Mouse (Mus musculus) intestine, postnatal 0 days (tissue): ENCODE data around the gene Immt. TPM values are rescaled to one million over a fixed set of nuclear protein-coding genes. Genes with fewer than 3 reads are reported as not detected.

Experiments used
- ATAC-seq: fragments of 200-750 bp; cut with Nextera tagmentation; 2 replicates; pipeline ENCODE4 v1.8.0; 2017; ENCODE audit warnings: mild to moderate bottlenecking, moderate TSS enrichment, moderate library complexity
- H3K27ac ChIP-seq: fragments of 300-500 bp; sonication (generic); 2 replicates; pipeline ENCODE4 v1.5.1; 2014; ENCODE audit warnings: mild to moderate bottlenecking, low read depth, low read length, moderate library complexity
- H3K27me3 ChIP-seq: fragments of 300-500 bp; sonication (generic); replicated peaks from 2 replicates; pipeline ENCODE4 v1.6.1; 2014; ENCODE audit warnings: low read length, mixed read lengths; ENCODE audit not compliant: control insufficient read depth, insufficient read depth
- H3K36me3 ChIP-seq: fragments of 300-500 bp; sonication (generic); 2 replicates; pipeline ENCODE4 v1.6.1; 2014; ENCODE audit warnings: mild to moderate bottlenecking, moderate library complexity; ENCODE audit not compliant: control insufficient read depth, insufficient read depth
- H3K4me1 ChIP-seq: fragments of 300-500 bp; sonication (generic); replicated peaks from 2 replicates; pipeline ENCODE4 v1.6.1; 2014; ENCODE audit warnings: antibody characterized with exemption, low read length, mixed read lengths; ENCODE audit not compliant: control insufficient read depth, insufficient read depth
- H3K4me2 ChIP-seq: fragments of 300-500 bp; sonication (generic); replicated peaks from 2 replicates; pipeline ENCODE4 v1.6.1; 2014; ENCODE audit warnings: low read depth, mild to moderate bottlenecking, moderate library complexity
- H3K4me3 ChIP-seq: fragments of 300-500 bp; sonication (generic); 2 replicates; pipeline ENCODE4 v1.5.1; 2014; ENCODE audit warnings: low read depth, low read length
- H3K9ac ChIP-seq: fragments of 300-500 bp; sonication (generic); 2 replicates; pipeline ENCODE4 v1.6.1; 2014; ENCODE audit warnings: mild to moderate bottlenecking, low read depth, low read length
- H3K9me3 ChIP-seq: fragments of 300-500 bp; sonication (generic); 2 replicates; pipeline ENCODE4 v1.6.1; 2016; ENCODE audit warnings: mixed run types; ENCODE audit not compliant: control insufficient read depth
- CTCF ChIP-seq: sonication (generic); IDR thresholded peaks from 2 replicates; pipeline ENCODE4 v1.5.1; 2016; ENCODE audit warnings: low read depth, mild to moderate bottlenecking, control low read depth, antibody characterized with exemption, moderate library complexity
- WGBS: fragments of 180-500 bp; shearing (Covaris S2); extraction: QIAGEN DNeasy Blood & Tissue Kit; methylation state at CpG from one replicate; pipeline ENCODE4 v1.1.7; 2014; 5-methylcytosine and 5-hydroxymethylcytosine counted together
- polyA plus RNA-seq: library from polyadenylated mRNA; unstranded; fragments of >200 nt; fragmentation: Nextera tagmentation; extraction: Ambion mirVana; gene quantifications from 2 replicates; pipeline ENCODE4 v1.2.1, GENCODE M21; 2015

The Immt gene
- 171 and 180 TPM in 2 replicates for polyA plus RNA-seq

DNA sequence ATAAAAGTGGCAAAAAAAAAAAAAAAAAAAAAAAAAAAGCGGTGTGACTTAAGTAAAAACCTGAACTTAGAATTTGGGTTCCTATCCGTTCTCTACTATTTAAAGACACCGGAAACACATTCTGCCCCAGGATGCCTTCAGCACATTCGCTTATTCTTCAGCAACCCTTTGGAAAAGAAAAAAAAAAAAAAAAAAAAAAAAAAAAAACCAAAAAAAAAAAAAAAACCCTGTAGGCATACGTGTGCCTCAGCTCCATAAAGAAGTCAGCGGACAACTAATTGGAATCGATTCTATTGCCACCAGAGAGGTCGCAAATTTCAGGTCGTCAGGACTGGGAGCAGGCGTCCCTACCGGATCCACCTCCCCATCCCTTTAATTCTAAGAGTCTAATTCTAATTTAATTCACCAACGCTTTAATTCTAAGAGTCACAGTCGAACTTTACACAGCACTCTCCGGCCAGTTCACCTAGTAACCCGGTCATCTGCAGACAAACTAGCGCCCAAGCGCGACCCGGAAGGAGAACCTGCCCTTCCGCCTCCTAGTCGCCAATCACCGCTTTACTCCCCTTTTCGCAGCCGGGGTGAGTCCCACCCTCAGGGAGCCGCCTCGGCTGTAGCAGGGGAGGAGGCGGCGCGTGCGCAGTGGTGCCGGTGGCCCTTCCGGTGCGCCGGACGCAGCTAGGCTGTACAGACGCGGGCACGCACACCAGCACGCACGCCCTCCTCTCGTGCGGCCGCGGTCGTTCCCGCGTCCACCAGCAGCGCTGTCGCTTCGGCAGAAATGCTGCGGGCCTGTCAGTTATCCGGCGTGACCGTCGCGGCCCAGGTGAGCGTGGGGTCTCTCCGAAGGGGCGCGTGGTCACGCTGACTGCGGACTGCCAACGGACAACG is at the start of gene Immt:
Immt (plus strand) TSS at position 642 of the 891 bp plus-strand sequence.
- ATAC-seq: peak; percentile 99
- Histone ChIP-seq H3K27ac (peak within 1 kb of the TSS; percentile 98), H3K9me3 (no peaks in the 10 kb centered on the region), H3K36me3 (peaks cover 11% of the 10 kb centered on the region), H3K4me3 (peak within 1 kb of the TSS; percentile 94), H3K4me2 (peak within 1 kb of the TSS; percentile 90), H3K9ac (peak within 1 kb of the TSS; percentile 85), H3K27me3 (no peaks in the 10 kb centered on the region), H3K4me1 (no peaks in the 10 kb centered on the region; the same call in 1 of the 2 replicates)
- TF ChIP-seq CTCF: peak; percentile 41
- under 1% methylated on average over 64 of the region's 64 CpGs for WGBS

DNA sequence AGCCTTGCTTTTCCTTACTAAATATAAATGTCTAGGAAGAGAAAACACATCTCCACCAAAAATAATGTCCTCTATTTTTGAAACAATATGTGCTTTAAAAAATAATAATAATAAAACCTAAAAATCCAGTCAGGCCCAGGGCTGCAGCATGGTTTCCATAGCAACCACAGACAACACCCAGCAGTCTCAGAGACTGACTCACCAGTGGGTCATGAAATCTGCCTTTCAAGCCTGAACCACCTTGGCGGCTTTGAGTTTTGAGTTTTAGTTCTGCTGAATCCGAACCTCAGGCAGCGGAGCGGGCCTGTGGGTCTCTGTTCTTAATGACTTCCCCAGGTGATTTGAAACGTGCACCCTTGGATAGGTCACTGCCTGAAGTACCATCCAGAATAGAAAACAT is 48.0 kb upstream of the Immt start:
- TF ChIP-seq CTCF: no peak
- Histone ChIP-seq H3K9me3 (no peaks in the 10 kb centered on the region), H3K4me2 (no peak overlapping the region), H3K36me3 (no peaks in the 10 kb centered on the region; the same call in 1 of the 2 replicates), H3K4me1 (no peaks in the 10 kb centered on the region), H3K9ac (no peak overlapping the region), H3K27ac (no peak overlapping the region), H3K4me3 (no peak overlapping the region), H3K27me3 (no peaks in the 10 kb centered on the region)
- no peak for ATAC-seq
- WGBS: 92% methylated on average over 5 of the region's 5 CpGs

DNA sequence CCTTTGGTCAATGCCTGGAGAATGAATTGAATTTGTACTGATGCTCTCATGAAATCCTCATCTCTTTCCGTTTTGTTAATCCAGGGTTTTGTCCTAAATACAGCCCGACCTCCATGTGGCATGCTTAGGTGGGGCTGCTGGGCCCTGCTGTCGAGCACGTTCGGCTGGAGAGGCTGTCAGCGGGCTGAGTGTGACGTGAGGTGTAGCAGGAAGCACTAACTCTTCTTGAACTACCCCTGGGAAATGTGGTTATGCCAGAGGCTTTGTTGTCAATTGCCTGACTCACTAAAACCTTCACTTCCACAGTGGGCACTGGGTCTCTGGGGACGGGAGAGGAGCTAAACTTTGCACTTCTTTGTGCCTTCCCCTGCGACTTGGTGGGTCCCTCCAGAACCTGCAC is 42.8 kb upstream of the Immt start:
- no peak overlapping the region for H3K4me3 ChIP-seq
- WGBS: 78% methylated on average over 9 of the region's 9 CpGs

DNA sequence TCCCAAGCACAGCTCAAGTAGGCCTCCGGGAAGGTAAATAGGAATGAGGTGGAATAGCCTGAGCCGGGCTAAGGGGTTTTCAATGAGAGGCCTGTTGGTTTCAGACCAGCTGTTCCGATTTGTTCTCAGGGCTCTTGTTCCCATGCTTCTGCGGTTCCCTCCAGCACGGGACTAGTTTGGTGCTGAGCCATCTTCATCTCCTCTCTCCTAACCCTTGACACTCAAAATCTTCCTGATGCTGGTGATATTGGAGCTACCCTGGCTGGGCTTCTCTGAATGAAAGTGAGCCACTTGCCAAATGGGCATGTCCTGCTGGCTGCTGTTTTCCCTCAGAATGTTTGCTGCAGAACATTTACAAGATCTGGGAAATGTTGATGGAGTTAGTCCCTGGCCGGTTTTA is 39.4 kb upstream of the Immt start:
- WGBS: 86% methylated on average over 6 of the region's 6 CpGs
- no peak for TF ChIP-seq CTCF
- H3K27me3 ChIP-seq: no peaks in the 10 kb centered on the region
- H3K9ac ChIP-seq: no peak overlapping the region
- H3K4me2 ChIP-seq: no peak overlapping the region
- no peak for ATAC-seq
- H3K9me3 ChIP-seq: no peaks in the 10 kb centered on the region
- no peaks in the 10 kb centered on the region for H3K36me3 ChIP-seq
- no peak overlapping the region for H3K27ac ChIP-seq
- no peak overlapping the region for H3K4me3 ChIP-seq
- H3K4me1 ChIP-seq: no peaks in the 10 kb centered on the region

More for the DNA sequence above, 42.8 kb upstream of the Immt start:
- Histone ChIP-seq H3K4me1 (no peaks in the 10 kb centered on the region), H3K36me3 (no peaks in the 10 kb centered on the region), H3K9ac (no peak overlapping the region), H3K27me3 (no peaks in the 10 kb centered on the region), H3K4me2 (no peak overlapping the region), H3K9me3 (no peaks in the 10 kb centered on the region), H3K27ac (no peak overlapping the region)
- no peak for ATAC-seq
- no peak for TF ChIP-seq CTCF

DNA sequence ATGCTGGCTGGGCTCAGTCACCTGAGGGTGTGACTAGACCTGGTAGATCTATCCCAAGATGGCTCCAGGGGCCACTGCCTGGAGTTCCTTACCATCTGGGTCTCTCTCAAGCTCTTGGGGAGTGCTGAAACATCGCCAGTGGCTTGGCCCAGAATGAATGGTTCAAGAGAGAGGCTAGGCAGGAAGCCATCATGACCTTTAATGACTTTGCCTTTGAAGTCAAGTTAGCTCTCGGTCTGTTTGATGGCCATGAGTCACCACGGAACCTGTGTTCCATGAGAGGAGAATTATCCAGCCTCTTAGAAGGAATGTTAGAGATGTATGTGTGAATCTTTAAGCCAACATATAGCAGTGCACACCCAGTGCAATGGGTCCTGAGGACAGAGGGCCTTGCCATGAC is 31.7 kb upstream of the Immt start:
- Histone ChIP-seq H3K4me1 (no peaks in the 10 kb centered on the region), H3K36me3 (no peaks in the 10 kb centered on the region), H3K9me3 (no peaks in the 10 kb centered on the region), H3K9ac (no peak overlapping the region), H3K27ac (no peak overlapping the region), H3K27me3 (no peaks in the 10 kb centered on the region), H3K4me3 (no peak overlapping the region), H3K4me2 (no peak overlapping the region)
- ATAC-seq: no peak
- 70% methylated on average over 3 of the region's 3 CpGs for WGBS
- TF ChIP-seq CTCF: no peak

DNA sequence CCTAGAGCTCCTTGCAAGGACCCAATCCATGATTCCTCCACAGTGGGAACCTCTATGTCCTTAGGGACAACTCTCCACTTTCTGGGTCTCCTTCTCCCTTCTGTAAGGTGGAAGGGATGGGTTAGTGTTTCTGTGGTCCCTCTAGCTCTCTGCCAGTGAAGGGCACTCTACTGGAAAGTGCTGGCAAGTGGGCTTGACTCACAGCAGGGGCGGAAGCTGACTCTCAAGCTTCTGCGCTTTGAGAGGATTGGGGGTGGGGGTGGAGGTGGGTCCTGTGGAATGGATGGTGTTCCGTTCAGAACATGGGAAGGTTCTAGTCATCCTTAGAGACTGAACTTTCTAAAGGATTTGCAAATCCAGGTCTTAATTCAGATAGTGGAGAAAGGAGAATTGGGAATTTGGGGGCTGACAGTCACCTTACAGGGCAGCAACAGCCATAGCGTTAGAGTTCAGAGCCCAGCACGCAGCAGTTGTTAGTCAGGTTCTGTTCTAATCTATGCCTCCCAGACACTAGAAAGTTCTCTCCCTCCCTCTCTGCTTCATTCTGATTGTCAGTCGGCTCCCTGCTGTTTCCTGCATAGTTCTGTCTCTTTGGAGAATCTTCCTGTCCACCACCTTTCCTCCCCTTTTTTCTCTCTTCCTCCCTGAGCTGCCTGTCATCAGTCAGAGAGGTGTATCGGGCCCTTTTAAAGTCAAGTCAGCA is 30.0 kb upstream of the Immt start:
- 65% methylated on average over 7 of the region's 7 CpGs for WGBS
- no peak overlapping the region for H3K27ac ChIP-seq
- ATAC-seq: no peak
- TF ChIP-seq CTCF: no peak
- H3K36me3 ChIP-seq: no peaks in the 10 kb centered on the region
- no peak overlapping the region for H3K4me2 ChIP-seq
- H3K9ac ChIP-seq: no peak overlapping the region
- H3K4me3 ChIP-seq: no peak overlapping the region
- no peaks in the 10 kb centered on the region for H3K9me3 ChIP-seq
- H3K4me1 ChIP-seq: no peaks in the 10 kb centered on the region
- no peaks in the 10 kb centered on the region for H3K27me3 ChIP-seq
